Mouse (Mus musculus): ENCODE measurements around the gene BC049352.

BC049352 gene

GRCm38 (mm10) chr9:45280059-45280458, 98.3 kb downstream of the BC049352 start:
- in situ Hi-C loops (cut with MboI; ENCODE audit: unreplicated experiment in 2 of 2), result loop anchor here in 1 of 2 experiments (25.0 kb wide), 1 partner anchor 243 kb away; the partner anchor contains the start of gene Mpzl2

GRCm38 (mm10) chr9:45280891-45281290, 99.1 kb downstream of the BC049352 start:
- in situ Hi-C loops (cut with MboI; ENCODE audit: unreplicated experiment in 2 of 2), result loop anchor here in 1 of 2 experiments (25.0 kb wide), 1 partner anchor 244 kb away; the partner anchor contains the start of gene Mpzl2

- in situ Hi-C loops (cut with MboI; ENCODE audit: unreplicated experiment in 2 of 2), result loop anchor here in 1 of 2 experiments (25.0 kb wide), 1 partner anchor 245 kb away; the partner anchor contains the start of gene Mpzl2
Observed at GRCm38 (mm10) chr9:45282466-45282865, 100.7 kb downstream of the BC049352 start.

- in situ Hi-C loops (cut with MboI; ENCODE audit: unreplicated experiment in 2 of 2), result loop anchor here in 1 of 2 experiments (25.0 kb wide), 1 partner anchor 254 kb away; the partner anchor contains the start of gene Mpzl2
Observed at GRCm38 (mm10) chr9:45291481-45292168, 109.8 kb downstream of the BC049352 start.

GRCm38 (mm10) chr9:45294210-45295011, 112.6 kb downstream of the BC049352 start:
- in situ Hi-C loops (cut with MboI; ENCODE audit: unreplicated experiment in 2 of 2), result loop anchor here in 1 of 2 experiments (5.0 to 25.0 kb wide), 2 partner anchors 72 to 257 kb away; partner anchors contain the start of gene Mpzl2

GRCm38 (mm10) chr9:45299231-45300006, 117.6 kb downstream of the BC049352 start:
- in situ Hi-C loops (cut with MboI; ENCODE audit: unreplicated experiment in 2 of 2), result loop anchor here (5.0 to 25.0 kb wide), 5 partner anchors 32 to 262 kb away; partner anchors contain the start of genes Il10ra (in 2 of the 2) and Mpzl2 (in 1 of the 2)
